Mouse (Mus musculus) adrenal gland, postnatal 14 days (tissue): ENCODE results near the gene Zkscan8. TPM values are rescaled to one million over a fixed set of nuclear protein-coding genes. Genes with fewer than 3 reads are reported as not detected.
A peak's percentile ranks its signal among the peaks of the same experiment; 100 is the strongest.
"Not testable (repeated sequence)": the region's sequence is repeated elsewhere in the genome, so short reads cannot be mapped to it uniquely, and the experiment has no call there.

Source experiments
- DNase-seq: peaks from one replicate; pipeline ENCODE4 v3.0.0; 2021; ENCODE audit warnings: mixed read lengths
- long read RNA-seq, 2 experiments: library from polyadenylated mRNA; stranded (forward); transcript quantifications; one replicate each; pipeline ENCODE4 v2.0.0; 2021
- total RNA-seq: library from RNA; stranded (reverse); gene quantifications from 2 replicates; pipeline ENCODE4 v1.2.3, GENCODE M21; 2021

Gene Zkscan8
- 17.4 and 20.4 TPM in 2 replicates for total RNA-seq
- long read RNA-seq, experiment 1 = 0 reads
- long read RNA-seq, experiment 2, partial matches to known transcripts = 0 of 1 reads
- long read RNA-seq, experiment 2, other reads (novel, unspliced or antisense) = 1 of 1 reads

- peak; percentile 93 for DNase-seq
These were observed at the start of gene Zkscan8 for GRCm38 (mm10) chr13:21530781-21531201. Zkscan8 (minus strand) TSS chr13:21531120.

GRCm38 (mm10) chr13:21559793-21560192 is 28.9 kb upstream of the Zkscan8 start, which contains the start of gene Olfr1535:
Olfr1535 (minus strand) TSS chr13:21559893.
- no peak for DNase-seq

- DNase-seq = no peak
These were observed 19.6 kb upstream of the Zkscan8 start for GRCm38 (mm10) chr13:21550416-21551110.

- DNase-seq = no peak
These were observed 18.6 kb upstream of the Zkscan8 start for GRCm38 (mm10) chr13:21549487-21549886.

DNA sequence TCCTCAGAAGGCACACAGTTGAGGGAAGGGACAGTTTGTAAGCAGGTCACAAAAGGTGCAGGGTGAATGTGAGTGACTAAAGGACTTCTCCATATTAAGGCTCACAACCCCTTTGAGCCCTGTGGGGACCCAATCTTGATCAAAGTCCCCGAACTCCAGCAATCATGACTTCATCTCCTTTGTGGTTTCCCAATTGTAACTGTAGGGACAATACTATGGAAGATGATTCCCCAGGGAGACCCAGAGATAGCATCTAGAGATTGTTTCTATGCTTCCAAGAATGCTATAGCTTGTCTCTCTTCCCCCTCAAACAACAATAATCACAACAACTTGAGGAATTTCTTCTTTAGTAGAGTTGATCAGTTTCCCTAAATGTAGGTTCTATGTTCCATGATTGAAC is 11.8 kb upstream of the Zkscan8 start, which contains the start of gene Olfr1366:
TSS of gene Olfr1366 (minus strand) at position 101 of the 400 bp plus-strand sequence.
- no peak for DNase-seq

DNA sequence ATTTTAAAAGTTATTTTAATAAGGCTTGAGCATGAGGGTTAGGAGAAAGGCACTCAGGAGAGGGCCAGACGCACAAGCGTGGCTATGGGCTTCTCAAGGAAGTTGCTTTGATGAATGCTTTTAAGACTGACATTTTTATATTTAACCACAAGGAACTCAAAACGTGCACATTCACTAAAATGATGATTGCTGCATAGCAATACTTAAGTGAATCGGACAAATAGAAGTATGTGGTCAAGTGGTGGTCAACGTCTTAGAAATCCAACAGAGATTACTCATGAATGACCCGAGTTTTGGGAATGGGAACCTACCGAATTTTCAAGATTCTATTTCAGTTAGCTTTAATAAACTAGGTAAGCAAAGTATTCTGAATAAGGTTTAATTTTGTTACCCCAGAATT is 784 bp downstream of the Zkscan8 start:
- DNase-seq = no peak

GRCm38 (mm10) chr13:21506221-21506649 is 24.7 kb downstream of the Zkscan8 start:
- peak; percentile 92 for DNase-seq

- no peak for DNase-seq
These were observed 28.6 kb downstream of the Zkscan8 start for GRCm38 (mm10) chr13:21502296-21502695.

- DNase-seq = not testable (repeated sequence)
These were observed 29.7 kb downstream of the Zkscan8 start, which contains the start of gene Gm11273 for GRCm38 (mm10) chr13:21501182-21501581. Gm11273 (minus strand) TSS chr13:21501418.

DNA sequence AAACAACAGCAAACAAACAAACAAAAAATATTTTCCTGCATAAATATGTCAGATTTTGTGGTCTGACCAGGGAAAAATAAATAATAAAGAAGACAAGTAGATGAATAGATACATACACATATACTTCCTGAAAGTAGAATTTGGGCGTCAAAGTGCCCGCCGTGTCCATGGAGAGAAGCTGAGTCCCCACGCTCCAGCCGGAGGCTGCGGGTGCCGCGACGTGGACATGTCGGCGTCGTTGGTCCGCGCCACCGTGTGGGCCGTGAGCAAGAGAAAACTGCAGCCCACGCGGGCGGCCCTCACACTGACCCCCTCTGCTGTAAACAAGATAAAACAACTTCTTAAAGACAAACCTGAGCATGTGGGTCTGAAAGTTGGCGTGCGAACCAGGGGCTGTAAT is 35.8 kb downstream of the Zkscan8 start, which contains the start of gene AK157302:
TSS of gene AK157302 (plus strand) at position 144 of the 400 bp plus-strand sequence.
- peak; percentile 34 for DNase-seq

- DNase-seq = peak; percentile 31
These were observed 38.1 kb downstream of the Zkscan8 start for GRCm38 (mm10) chr13:21492847-21493246.

DNA sequence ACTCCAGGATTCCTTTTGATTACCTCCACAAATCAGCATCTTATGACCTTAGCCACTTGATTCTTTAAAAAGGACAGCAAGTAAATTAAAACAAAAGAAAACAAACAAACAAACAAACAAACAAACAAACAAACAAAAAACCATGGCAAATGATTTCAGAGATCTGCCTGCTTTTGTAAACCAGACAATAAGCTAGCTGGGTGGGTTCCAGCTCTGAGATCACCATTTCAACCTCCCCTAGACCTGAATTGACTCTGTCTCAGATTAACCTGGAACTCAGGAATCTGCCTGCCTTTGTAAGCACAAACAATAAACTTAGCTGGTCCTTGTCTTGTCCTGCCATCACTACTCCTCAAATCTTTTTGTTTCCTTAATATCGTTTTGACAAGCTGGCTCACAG is 44.0 kb downstream of the Zkscan8 start:
- no peak for DNase-seq

- peak; percentile 78 for DNase-seq
These were observed 51.9 kb downstream of the Zkscan8 start, which contains the start of the genes Zkscan4 and Gm10065 for GRCm38 (mm10) chr13:21478759-21479670. Zkscan4 (plus strand) TSS chr13:21478907. Gm10065 (minus strand) TSS chr13:21479441.

GRCm38 (mm10) chr13:21472427-21472826 is 58.5 kb downstream of the Zkscan8 start:
- DNase-seq = no peak

DNA sequence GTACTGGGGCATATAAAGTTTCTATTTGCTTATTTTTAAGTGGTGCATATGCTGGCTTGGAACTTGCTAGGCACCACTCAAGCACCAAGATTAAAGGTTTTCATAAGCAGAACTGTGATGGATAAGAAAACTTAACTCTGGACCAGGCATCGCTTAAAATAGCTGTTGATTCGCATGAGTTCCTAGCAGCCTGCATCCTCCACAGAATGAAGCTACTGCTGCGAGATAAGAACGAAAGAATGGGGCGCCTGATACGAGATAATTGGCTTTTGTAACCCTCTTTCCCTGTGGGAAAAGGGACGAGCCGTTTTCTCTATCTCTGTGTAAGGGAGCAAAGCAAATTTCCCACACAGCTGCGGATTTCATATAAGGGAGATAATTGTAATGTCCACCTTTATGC is 61.8 kb downstream of the Zkscan8 start:
- no peak for DNase-seq

DNA sequence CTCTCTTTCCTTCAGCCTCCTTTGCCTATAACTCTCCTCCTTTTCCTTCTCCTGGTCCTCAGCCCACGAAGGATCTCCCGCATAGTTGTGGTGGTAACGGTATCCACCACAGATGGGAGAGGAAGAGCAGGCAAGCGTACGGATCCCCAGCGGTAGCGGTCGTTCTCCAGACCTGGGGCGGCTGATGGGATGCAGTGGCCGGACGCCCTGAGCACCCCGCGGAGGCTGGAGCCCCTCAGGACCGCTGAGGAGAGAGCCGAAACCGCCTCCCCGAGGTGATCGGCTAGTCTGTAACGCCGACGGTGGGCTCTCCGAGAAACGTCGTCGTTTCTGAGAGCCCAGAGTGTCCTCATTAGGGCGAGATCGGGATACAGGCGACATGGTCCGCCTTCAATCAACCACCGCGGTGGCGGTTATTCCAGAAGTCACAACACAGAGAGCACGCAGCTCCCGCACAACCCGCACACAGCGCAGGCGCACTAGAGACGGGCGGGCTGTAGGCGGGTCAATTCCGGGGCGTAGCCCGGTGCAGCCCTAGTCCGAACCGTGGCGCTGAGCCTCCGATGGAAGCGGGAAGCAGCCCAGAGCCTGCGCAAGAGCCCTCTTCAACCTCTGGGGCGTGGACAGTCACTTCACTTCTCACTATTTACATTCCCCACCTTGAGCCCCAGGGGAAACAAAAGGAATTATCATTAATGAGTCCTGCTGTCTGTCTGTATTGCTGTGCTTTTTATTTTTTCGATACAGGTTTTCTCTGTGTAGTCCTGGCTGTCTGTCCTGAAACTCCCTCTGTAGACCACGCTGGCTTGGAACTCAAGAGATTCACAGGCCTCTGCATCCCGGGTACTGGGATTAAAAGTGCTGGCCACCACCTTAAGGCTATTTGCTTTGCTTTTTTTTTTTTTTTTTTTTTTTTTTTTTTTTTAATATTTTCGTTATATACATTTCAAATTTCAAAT is 62.6 kb downstream of the Zkscan8 start, which contains the start of gene Nkapl:
TSS of gene Nkapl (minus strand) at position 449 of the 959 bp plus-strand sequence.
- DNase-seq = peak; percentile 92

- no peak for DNase-seq
These were observed 63.6 kb downstream of the Zkscan8 start for GRCm38 (mm10) chr13:21467336-21467735.
